Mouse (Mus musculus): ENCODE data around the gene Ptpn21.

DNA sequence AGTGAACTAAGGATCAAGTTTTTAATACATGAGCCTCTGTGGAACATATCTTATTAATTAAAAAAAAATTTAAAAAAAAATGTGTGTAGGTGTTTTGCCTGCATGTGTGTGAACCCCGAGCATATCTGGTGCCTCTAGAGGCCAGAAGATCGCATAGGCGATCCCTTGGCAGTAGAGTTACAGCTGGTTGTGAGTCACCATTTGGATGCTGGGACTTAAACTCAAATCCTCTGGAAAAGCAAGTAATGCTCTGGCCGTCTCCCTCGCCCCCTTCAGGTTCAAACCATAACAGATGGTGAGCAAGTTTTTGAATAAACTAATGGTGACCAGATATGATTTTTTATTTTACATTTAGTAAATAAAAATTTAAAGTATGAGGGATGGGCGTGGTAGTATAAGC, 20.4 kb upstream of the Ptpn21 start:
- no peak for TF ChIP-seq EP300 (IDR thresholded peaks at IDR 0.05; ENCODE audit: low read depth in 1 of 2, low read length in 2 of 2)
- TF ChIP-seq POLR2AphosphoS2 (IDR thresholded peaks at IDR 0.05; ENCODE audit: low read length): no peak
- TF ChIP-seq HCFC1 (IDR thresholded peaks at IDR 0.05; ENCODE audit: low read depth, low read length): no peak
- no peak for TF ChIP-seq CTCF (IDR thresholded peaks at IDR 0.05 in 2 of 3, conservative IDR thresholded peaks at IDR 0.05 in 1 of 3; ENCODE audit: control insufficient read depth in 1 of 3, insufficient read depth in 1 of 3, low read depth in 2 of 3, low read length in 3 of 3, poor library complexity in 1 of 3, severe bottlenecking in 1 of 3)
- no peak for TF ChIP-seq TCF12 (IDR thresholded peaks at IDR 0.05; ENCODE audit: low read depth, low read length)
- TF ChIP-seq ZKSCAN1 (IDR thresholded peaks at IDR 0.05; ENCODE audit: low read depth, low read length): no peak
- no peak for TF ChIP-seq MAZ (IDR thresholded peaks at IDR 0.05; ENCODE audit: low read depth, low read length)
- no peak for TF ChIP-seq SIN3A (IDR thresholded peaks at IDR 0.05; ENCODE audit: low read length)
- no peak for TF ChIP-seq E2F4 (IDR thresholded peaks at IDR 0.05; ENCODE audit: borderline replicate concordance, low read depth, low read length)
- TF ChIP-seq MYC (IDR thresholded peaks at IDR 0.05; ENCODE audit: low read depth, low read length): no peak
- no peak for TF ChIP-seq MYB (IDR thresholded peaks at IDR 0.05; ENCODE audit: low read depth, low read length)
